Mouse (Mus musculus) hindbrain, embryonic 11.5 days (tissue): Measurements from ENCODE around the gene Cd3eap. TPM values are rescaled to one million over a fixed set of nuclear protein-coding genes. Genes with fewer than 3 reads are reported as not detected.

Experiments used
- ATAC-seq: fragments of 200-750 bp; cut with Nextera tagmentation; 2 replicates; pipeline ENCODE4 v1.8.0; 2017; ENCODE audit warnings: mild to moderate bottlenecking, moderate TSS enrichment, moderate library complexity; ENCODE audit not compliant: low FRiP score
- DNase-seq: peaks from one replicate; pipeline ENCODE4 v3.0.0-alpha.2; 2015; ENCODE audit warnings: low spot score
- H3K27ac ChIP-seq: fragments of 300-500 bp; sonication (generic); 2 replicates; pipeline ENCODE4 v1.5.1; 2014; ENCODE audit warnings: mild to moderate bottlenecking, low read depth, low read length
- H3K27me3 ChIP-seq: fragments of 300-500 bp; sonication (generic); 2 replicates; pipeline ENCODE4 v1.6.1; 2014; ENCODE audit warnings: mild to moderate bottlenecking, low read length, moderate library complexity, mixed read lengths; ENCODE audit not compliant: control insufficient read depth, insufficient read depth
- H3K36me3 ChIP-seq: fragments of 300-500 bp; sonication (generic); 2 replicates; pipeline ENCODE4 v1.6.1; 2014; ENCODE audit warnings: mild to moderate bottlenecking, low read length, moderate library complexity, mixed read lengths; ENCODE audit not compliant: control insufficient read depth, insufficient read depth
- H3K4me1 ChIP-seq: fragments of 300-500 bp; sonication (generic); replicated peaks from 2 replicates; pipeline ENCODE4 v1.6.1; 2014; ENCODE audit warnings: low read length, mixed read lengths; ENCODE audit not compliant: control insufficient read depth, insufficient read depth
- H3K4me2 ChIP-seq: fragments of 300-500 bp; sonication (generic); replicated peaks from 2 replicates; pipeline ENCODE4 v1.6.1; 2014; ENCODE audit warnings: mild to moderate bottlenecking, low read depth, low read length
- H3K4me3 ChIP-seq: fragments of 300-500 bp; sonication (generic); 2 replicates; pipeline ENCODE4 v1.5.1; 2014; ENCODE audit warnings: low read depth, low read length
- H3K9ac ChIP-seq: fragments of 300-500 bp; sonication (generic); 2 replicates; pipeline ENCODE4 v1.6.1; 2014; ENCODE audit warnings: low read depth, low read length
- H3K9me3 ChIP-seq: fragments of 300-500 bp; sonication (generic); 2 replicates; pipeline ENCODE4 v1.6.1; 2016; ENCODE audit warnings: low read length; ENCODE audit not compliant: control insufficient read depth
- WGBS: fragments of 180-500 bp; shearing (Covaris S2); extraction: QIAGEN DNeasy Blood & Tissue Kit; methylation state at CpG from one replicate; pipeline ENCODE4 v1.1.7; 2014; 5-methylcytosine and 5-hydroxymethylcytosine counted together
- polyA plus RNA-seq: library from polyadenylated mRNA; unstranded; fragments of >200 nt; fragmentation: Nextera tagmentation; extraction: Ambion mirVana; gene quantifications from 2 replicates; pipeline ENCODE4 v1.2.1, GENCODE M21; 2014

Cd3eap gene
- polyA plus RNA-seq, 1 experiment from 2014 or later = 14.7 TPM

- Histone ChIP-seq H3K4me3 (no peak overlapping the region), H3K4me1 (peaks cover 6% of the 10 kb centered on the region; the same call in 1 of the 2 replicates), H3K36me3 (no peaks in the 10 kb centered on the region), H3K9ac (no peak overlapping the region), H3K27ac (no peak overlapping the region), H3K9me3 (no peaks in the 10 kb centered on the region), H3K4me2 (no peak overlapping the region), H3K27me3 (peaks cover 7% of the 10 kb centered on the region; the same call in 1 of the 2 replicates)
- DNase-seq = no peak
- WGBS = 53% methylated on average over 5 of the region's 5 CpGs
- no peak for ATAC-seq
These were observed 45.2 kb downstream of the Cd3eap start for GRCm38 (mm10) chr7:19314033-19314432.

DNA sequence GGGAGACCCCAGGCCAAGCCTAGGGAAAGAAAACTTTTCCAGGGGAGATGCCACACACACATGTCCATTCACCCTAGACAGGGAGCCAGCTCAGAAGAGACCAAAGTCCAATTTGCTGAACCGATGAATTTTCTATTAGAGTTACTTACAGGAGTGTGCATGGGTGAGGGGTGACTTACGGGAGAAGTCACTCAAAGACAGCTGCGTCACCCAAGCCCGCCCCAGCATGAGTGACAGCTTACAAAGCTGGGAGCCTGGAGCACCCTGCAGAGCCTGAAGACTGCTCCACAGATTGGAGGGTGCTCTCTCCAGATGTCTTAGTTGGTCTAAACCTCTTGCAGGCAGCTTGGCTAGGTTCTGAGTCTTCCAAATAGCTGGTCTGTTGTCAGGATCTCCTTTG lies 47.3 kb downstream of the Cd3eap start:
- 44% methylated on average over 4 of the region's 4 CpGs for WGBS
- Histone ChIP-seq H3K27ac (no peak overlapping the region), H3K4me3 (no peak overlapping the region), H3K36me3 (no peaks in the 10 kb centered on the region), H3K4me1 (peaks cover 7% of the 10 kb centered on the region; the same call in 1 of the 2 replicates), H3K9ac (no peak overlapping the region), H3K27me3 (peaks cover 13% of the 10 kb centered on the region), H3K4me2 (no peak overlapping the region), H3K9me3 (no peaks in the 10 kb centered on the region)
- ATAC-seq = no peak
- DNase-seq = no peak

DNA sequence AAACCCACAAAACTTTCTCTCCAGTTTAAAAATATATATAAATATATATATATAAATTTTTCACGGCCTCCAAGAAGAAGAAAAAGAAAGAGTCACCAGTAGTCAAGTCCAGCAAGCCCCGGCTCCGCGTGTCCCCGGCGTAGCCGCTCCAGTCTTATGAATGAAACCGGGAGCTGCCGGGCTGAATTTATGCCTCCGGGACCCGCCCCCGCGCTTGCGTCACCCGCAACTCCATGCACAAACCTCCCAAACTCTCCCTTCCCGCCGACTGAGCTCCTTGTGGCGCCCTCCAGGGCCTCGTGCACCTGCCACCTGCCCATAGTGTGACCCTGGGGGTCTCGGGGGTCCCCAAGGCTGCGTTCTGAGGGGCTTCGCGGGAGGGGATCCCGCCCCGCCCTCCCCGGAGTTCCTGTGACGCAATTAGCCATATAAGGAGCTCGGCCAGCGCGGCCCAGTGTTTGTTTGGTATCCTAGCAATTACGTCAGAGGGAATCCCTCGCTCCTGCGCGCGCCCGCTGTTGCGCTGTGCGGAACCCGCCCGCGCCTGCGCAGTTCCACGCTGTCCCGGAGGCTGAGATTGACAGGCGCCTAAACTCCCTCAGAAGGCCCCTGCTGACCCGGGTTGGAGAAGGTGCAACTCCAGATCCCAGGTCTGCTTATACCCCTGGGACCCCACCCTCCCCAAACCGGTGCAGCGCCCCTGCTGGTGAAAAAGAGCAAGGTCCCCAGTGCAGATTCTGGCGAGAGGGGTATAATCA lies 49.2 kb downstream of the Cd3eap start, which contains the start of gene Fosb:
Fosb (minus strand) TSS at position 168 of the 758 bp plus-strand sequence.
- ATAC-seq (peak; percentile 86), DNase-seq (peak; percentile 97)
- H3K27ac ChIP-seq = no peak within 1 kb of the TSS
- peak within 1 kb of the TSS; percentile 59 for H3K4me3 ChIP-seq
- peaks cover 30% of the 10 kb centered on the region for H3K27me3 ChIP-seq
- H3K4me1 ChIP-seq = peaks cover 3% of the 10 kb centered on the region; the same call in 1 of the 2 replicates
- WGBS = under 1% methylated on average over 44 of the region's 49 CpGs
- H3K36me3 ChIP-seq = no peaks in the 10 kb centered on the region
- peak within 1 kb of the TSS; percentile 94 for H3K4me2 ChIP-seq
- no peaks in the 10 kb centered on the region for H3K9me3 ChIP-seq
- H3K9ac ChIP-seq = peak within 1 kb of the TSS; percentile 8; the same call in 1 of the 2 replicates

DNA sequence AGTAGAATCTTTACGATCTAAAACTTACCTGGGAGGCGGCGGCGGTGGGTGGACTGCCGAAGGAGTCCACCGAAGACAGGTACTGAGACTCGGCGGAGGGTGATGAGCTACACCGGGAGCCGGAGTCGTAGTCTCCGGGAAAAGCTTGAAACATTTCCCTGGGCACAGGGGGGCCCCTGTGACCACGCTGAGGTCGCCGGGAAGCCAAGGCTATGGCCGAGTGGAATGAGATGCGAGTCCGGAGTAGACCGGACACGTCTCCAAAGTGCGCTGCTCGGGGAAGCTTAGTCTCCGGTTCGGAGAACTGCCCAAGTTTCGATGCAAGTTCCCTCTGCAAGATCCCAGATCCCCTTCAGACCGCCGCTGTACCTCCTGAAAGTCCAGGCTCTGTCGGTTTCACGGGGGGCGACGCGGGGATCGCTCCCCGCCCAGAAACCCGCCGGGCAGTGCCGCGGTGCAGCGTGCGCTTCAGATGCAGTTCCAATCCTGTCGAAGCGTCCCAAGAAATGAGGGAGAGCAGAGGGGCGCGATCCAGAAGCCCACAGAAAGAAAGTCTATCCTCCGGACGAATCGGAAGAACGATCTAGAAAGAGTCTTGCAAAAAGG lies 49.9 kb downstream of the Cd3eap start:
- DNase-seq (no peak), ATAC-seq (no peak)
- 1% methylated on average over 48 of the region's 48 CpGs for WGBS
- Histone ChIP-seq H3K9me3 (no peaks in the 10 kb centered on the region), H3K4me3 (peak overlapping the region; percentile 59), H3K27ac (no peak overlapping the region), H3K4me2 (peak overlapping the region; percentile 94), H3K4me1 (peaks cover 3% of the 10 kb centered on the region; the same call in 1 of the 2 replicates), H3K9ac (no peak overlapping the region), H3K36me3 (no peaks in the 10 kb centered on the region), H3K27me3 (peaks cover 37% of the 10 kb centered on the region)

GRCm38 (mm10) chr7:19308454-19309277 lies 50.6 kb downstream of the Cd3eap start:
- Histone ChIP-seq H3K9me3 (no peaks in the 10 kb centered on the region), H3K27me3 (peaks cover 40% of the 10 kb centered on the region), H3K36me3 (no peaks in the 10 kb centered on the region), H3K4me1 (peaks cover 3% of the 10 kb centered on the region; the same call in 1 of the 2 replicates), H3K4me2 (peak overlapping the region; percentile 94), H3K4me3 (peak overlapping the region; percentile 59), H3K27ac (no peak overlapping the region), H3K9ac (no peak overlapping the region)
- ATAC-seq = peak; percentile 77
- WGBS = under 1% methylated on average over 57 of the region's 58 CpGs
- DNase-seq = peak; percentile 96

GRCm38 (mm10) chr7:19307739-19308453 lies 51.4 kb downstream of the Cd3eap start:
- DNase-seq (peak; percentile 68), ATAC-seq (peak; percentile 60)
- Histone ChIP-seq H3K4me2 (peak overlapping the region; percentile 94), H3K36me3 (no peaks in the 10 kb centered on the region), H3K27me3 (peaks cover 48% of the 10 kb centered on the region), H3K9ac (no peak overlapping the region), H3K4me3 (peak overlapping the region; percentile 59), H3K9me3 (no peaks in the 10 kb centered on the region), H3K27ac (no peak overlapping the region), H3K4me1 (peaks cover 3% of the 10 kb centered on the region; the same call in 1 of the 2 replicates)
- WGBS = 3% methylated on average over 17 of the region's 18 CpGs

- Histone ChIP-seq H3K4me3 (no peak overlapping the region), H3K9me3 (no peaks in the 10 kb centered on the region), H3K36me3 (no peaks in the 10 kb centered on the region), H3K9ac (no peak overlapping the region), H3K4me2 (no peak overlapping the region), H3K27me3 (peaks cover 56% of the 10 kb centered on the region), H3K27ac (no peak overlapping the region), H3K4me1 (peaks cover 3% of the 10 kb centered on the region; the same call in 1 of the 2 replicates)
- DNase-seq = no peak
- 74% methylated on average over 25 of the region's 25 CpGs for WGBS
- ATAC-seq = no peak
These were observed 52.2 kb downstream of the Cd3eap start for GRCm38 (mm10) chr7:19306819-19307738.
